Mouse (Mus musculus) left cerebral cortex, postnatal 25 days (tissue): ENCODE results near the gene Cavin1. TPM values are rescaled to one million over a fixed set of nuclear protein-coding genes. Genes with fewer than 3 reads are reported as not detected.
"Not testable (repeated sequence)": the region's sequence is repeated elsewhere in the genome, so short reads cannot be mapped to it uniquely, and the experiment has no call there.

Experiments
- DNase-seq, 2 experiments: peaks; one replicate each; pipeline ENCODE4 v3.0.0; 2022; ENCODE audit warnings: low spot score in 2 of 2, mixed read lengths in 1 of 2
- intact Hi-C: fragments of 180-260 bp; cut with DNase I; formaldehyde crosslinking; loops from one replicate; pipeline ENCODE4 v1.15.1; 2025
- total RNA-seq, 2 experiments: library from RNA; stranded (reverse); gene quantifications; 2 replicates each; pipeline ENCODE4 v1.2.3; 2021

Gene Cavin1
- total RNA-seq = 10 to 100 TPM; 16.6 to 18.0 TPM

GRCm38 (mm10) chr11:100970557-100970937 lies at the start of gene Cavin1:
Gene Cavin1, minus strand, starts transcription at chr11:100970887.
- intact Hi-C loops = no loop called here

GRCm38 (mm10) chr11:101011641-101012040 lies 41.0 kb upstream of the Cavin1 start:
- intact Hi-C loops = loop anchor here (5.0 kb wide), 1 partner anchor 36 kb away; no protein-coding TSS in a partner anchor
- DNase-seq = peak in 1 of 2 experiments; percentile 38

More at GRCm38 (mm10) chr11:100970557-100970937, at the start of gene Cavin1:
- DNase-seq = peak; percentile 28 to 38

GRCm38 (mm10) chr11:101009888-101010784 lies 39.4 kb upstream of the Cavin1 start:
- DNase-seq = peak in 1 of 2 experiments; percentile 49
- intact Hi-C loops = loop anchor here (5.0 kb wide), 1 partner anchor 37 kb away; no protein-coding TSS in a partner anchor

GRCm38 (mm10) chr11:101009046-101009887 lies 38.6 kb upstream of the Cavin1 start, which contains the start of gene Atp6v0a1:
Gene Atp6v0a1, plus strand, starts transcription at chr11:101009452.
- peak; percentile 96 to 99 for DNase-seq
- intact Hi-C loops = no loop called here

GRCm38 (mm10) chr11:101008206-101009045 lies 37.7 kb upstream of the Cavin1 start:
- DNase-seq = peak in 1 of 2 experiments; percentile 49
- intact Hi-C loops = no loop called here

- intact Hi-C loops = no loop called here
Observed at GRCm38 (mm10) chr11:101003025-101003685, 32.5 kb upstream of the Cavin1 start.

GRCm38 (mm10) chr11:101001875-101002552 lies 31.3 kb upstream of the Cavin1 start:
- DNase-seq, intact Hi-C loops: not testable (repeated sequence)

More at GRCm38 (mm10) chr11:101003025-101003685, 32.5 kb upstream of the Cavin1 start:
- DNase-seq = no peak

GRCm38 (mm10) chr11:100999254-100999653 lies 28.6 kb upstream of the Cavin1 start:
- no peak for DNase-seq
- intact Hi-C loops = no loop called here

GRCm38 (mm10) chr11:100998836-100999235 lies 28.1 kb upstream of the Cavin1 start:
- DNase-seq = no peak
- intact Hi-C loops = no loop called here

- intact Hi-C loops = no loop called here
- no peak for DNase-seq
Observed at GRCm38 (mm10) chr11:100996501-100996900, 25.8 kb upstream of the Cavin1 start.

GRCm38 (mm10) chr11:100994655-100995054 lies 24.0 kb upstream of the Cavin1 start:
- intact Hi-C loops = no loop called here

GRCm38 (mm10) chr11:100994233-100994632 lies 23.5 kb upstream of the Cavin1 start:
- intact Hi-C loops = no loop called here
- no peak for DNase-seq

More at GRCm38 (mm10) chr11:100994655-100995054, 24.0 kb upstream of the Cavin1 start:
- no peak for DNase-seq

- no peak for DNase-seq
- intact Hi-C loops = no loop called here
Observed at GRCm38 (mm10) chr11:100993437-100993836, 22.8 kb upstream of the Cavin1 start.

GRCm38 (mm10) chr11:100991027-100991534 lies 20.4 kb upstream of the Cavin1 start:
- DNase-seq = no peak
- intact Hi-C loops = no loop called here

- no peak for DNase-seq
- intact Hi-C loops = no loop called here
Observed at GRCm38 (mm10) chr11:100989666-100990065, 19.0 kb upstream of the Cavin1 start.

GRCm38 (mm10) chr11:100988674-100989073 lies 18.0 kb upstream of the Cavin1 start:
- intact Hi-C loops = no loop called here
- DNase-seq = no peak

GRCm38 (mm10) chr11:100985607-100986006 lies 14.9 kb upstream of the Cavin1 start:
- intact Hi-C loops = no loop called here
- DNase-seq = no peak

GRCm38 (mm10) chr11:100983778-100984131 lies 13.1 kb upstream of the Cavin1 start:
- intact Hi-C loops = loop anchor here (2.0 kb wide), 2 partner anchors 75 to 83 kb away; no protein-coding TSS in a partner anchor
- DNase-seq = no peak
